Mouse (Mus musculus) MEL (cell line): ENCODE measurements around the gene Gabrr2. TPM values are rescaled to one million over a fixed set of nuclear protein-coding genes. Genes with fewer than 3 reads are reported as not detected.

Experiments
- DNase-seq: peaks from one replicate; pipeline ENCODE4 v3.0.0; 2011; ENCODE audit warnings: low read depth, low spot score
- H3K27ac ChIP-seq: 2 replicates; pipeline ENCODE4 v1.5.1; 2012; ENCODE audit warnings: low read depth, mild to moderate bottlenecking, control low read depth, low read length, moderate library complexity; ENCODE audit not compliant: control insufficient read depth
- H3K27me3 ChIP-seq, 2 experiments: fragments of 150-350 bp in 1 of 2; sonication (generic) in 1 of 2; 2 replicates each; pipeline ENCODE4 v1.6.1; 2012; ENCODE audit warnings: low read length in 2 of 2, mild to moderate bottlenecking in 2 of 2, improper control_type of control experiment in 1 of 2, moderate library complexity in 1 of 2; ENCODE audit not compliant: insufficient read depth in 2 of 2, control insufficient read depth in 1 of 2
- H3K36me3 ChIP-seq, 2 experiments: 2 replicates each; pipeline ENCODE4 v1.6.1; 2012 to 2014; ENCODE audit warnings: low read length in 2 of 2, improper control_type of control experiment in 1 of 2, inconsistent platforms in 1 of 2, mild to moderate bottlenecking in 1 of 2; ENCODE audit not compliant: insufficient read depth in 2 of 2, control insufficient read depth in 1 of 2
- H3K4me1 ChIP-seq, 2 experiments: fragments of 150-350 bp in 1 of 2; sonication (generic) in 1 of 2; 2 replicates each; pipeline ENCODE4 v1.6.1; 2012; ENCODE audit warnings: low read length in 2 of 2, improper control_type of control experiment in 1 of 2, mild to moderate bottlenecking in 1 of 2; ENCODE audit not compliant: insufficient read depth in 2 of 2, control insufficient read depth in 1 of 2
- H3K4me3 ChIP-seq, 2 experiments: fragments of 150-350 bp in 1 of 2; sonication (generic) in 1 of 2; 2 replicates each; pipeline ENCODE4 v1.5.1; 2012; ENCODE audit warnings: low read depth in 2 of 2, low read length in 2 of 2, mild to moderate bottlenecking in 2 of 2, moderate library complexity in 2 of 2, control low read depth in 1 of 2, improper control_type of control experiment in 1 of 2; ENCODE audit not compliant: control insufficient read depth in 1 of 2, insufficient read depth in 1 of 2
- H3K79me2 ChIP-seq: 2 replicates; pipeline ENCODE4 v1.6.1; 2012; ENCODE audit warnings: mild to moderate bottlenecking, low read length, moderate library complexity; ENCODE audit not compliant: control insufficient read depth, poor library complexity, insufficient read depth
- H3K9ac ChIP-seq: 2 replicates; pipeline ENCODE4 v1.6.1; 2012; ENCODE audit warnings: low read depth, mild to moderate bottlenecking, control low read depth, low read length, moderate library complexity; ENCODE audit not compliant: control insufficient read depth, poor library complexity, severe bottlenecking
- H3K9me3 ChIP-seq: fragments of 150-350 bp; sonication (generic); replicated peaks from 2 replicates; pipeline ENCODE4 v1.6.1; 2012; ENCODE audit warnings: mild to moderate bottlenecking, low read length, improper control_type of control experiment, moderate library complexity; ENCODE audit not compliant: insufficient read depth
- CHD1 ChIP-seq: IDR thresholded peaks from 2 replicates; pipeline ENCODE4 v1.6.1; 2012; ENCODE audit warnings: low read depth, mild to moderate bottlenecking, inconsistent platforms, low read length, improper control_type of control experiment
- CHD2 ChIP-seq: IDR thresholded peaks from 2 replicates; pipeline ENCODE4 v1.6.1; 2011; ENCODE audit warnings: low read length, improper control_type of control experiment
- CTCF ChIP-seq, 3 experiments: IDR thresholded peaks in 2 of 3; conservative IDR thresholded peaks in 1 of 3; 2 replicates each; pipeline ENCODE4 v1.5.1; 2011 to 2012; ENCODE audit warnings: low read length in 3 of 3, low read depth in 2 of 3, mild to moderate bottlenecking in 2 of 3, improper control_type of control experiment in 1 of 3, inconsistent platforms in 1 of 3, mixed read lengths in 1 of 3, moderate library complexity in 1 of 3; ENCODE audit not compliant: control insufficient read depth in 1 of 3, insufficient read depth in 1 of 3, poor library complexity in 1 of 3, severe bottlenecking in 1 of 3
- E2F4 ChIP-seq: IDR thresholded peaks from 2 replicates; pipeline ENCODE4 v1.6.1; 2011; ENCODE audit warnings: low read depth, low read length, improper control_type of control experiment, borderline replicate concordance
- ELF1 ChIP-seq: IDR thresholded peaks from 2 replicates; pipeline ENCODE4 v1.6.1; 2014; ENCODE audit warnings: low read depth, mild to moderate bottlenecking, inconsistent platforms, low read length, improper control_type of control experiment, moderate library complexity
- EP300 ChIP-seq, 2 experiments: IDR thresholded peaks; 2 replicates each; pipeline ENCODE4 v1.6.1; 2011; ENCODE audit warnings: improper control_type of control experiment in 2 of 2, low read length in 2 of 2, low read depth in 1 of 2, mild to moderate bottlenecking in 1 of 2
- ETS1 ChIP-seq: IDR thresholded peaks from 2 replicates; pipeline ENCODE4 v1.6.1; 2012; ENCODE audit warnings: low read depth, mild to moderate bottlenecking, inconsistent platforms, low read length, improper control_type of control experiment, moderate library complexity
- GATA1 ChIP-seq: IDR thresholded peaks from 2 replicates; pipeline ENCODE4 v1.6.1; 2011; ENCODE audit warnings: low read depth, low read length, improper control_type of control experiment
- KAT2A ChIP-seq: conservative IDR thresholded peaks from 2 replicates; pipeline ENCODE4 v1.6.1; 2012; ENCODE audit warnings: low read depth, low read length, improper control_type of control experiment, inconsistent platforms
- MAFK ChIP-seq: IDR thresholded peaks from 2 replicates; pipeline ENCODE4 v1.6.1; 2011; ENCODE audit warnings: low read depth, mild to moderate bottlenecking, low read length, improper control_type of control experiment, borderline replicate concordance
- MAZ ChIP-seq: IDR thresholded peaks from 2 replicates; pipeline ENCODE4 v1.6.1; 2012; ENCODE audit warnings: low read depth, mild to moderate bottlenecking, inconsistent platforms, low read length, improper control_type of control experiment
- MEF2A ChIP-seq: IDR thresholded peaks from 2 replicates; pipeline ENCODE4 v1.6.1; 2014; ENCODE audit warnings: low read depth, mild to moderate bottlenecking, inconsistent platforms, low read length, improper control_type of control experiment; ENCODE audit not compliant: poor library complexity, insufficient replicate concordance, severe bottlenecking; ENCODE audit errors: extremely low read depth
- MXI1 ChIP-seq: IDR thresholded peaks from 2 replicates; pipeline ENCODE4 v1.6.1; 2011; ENCODE audit warnings: mild to moderate bottlenecking, low read depth, low read length, improper control_type of control experiment
- MYB ChIP-seq: IDR thresholded peaks from 2 replicates; pipeline ENCODE4 v1.6.1; 2011; ENCODE audit warnings: mild to moderate bottlenecking, low read depth, low read length, improper control_type of control experiment
- MYC ChIP-seq: IDR thresholded peaks from 2 replicates; pipeline ENCODE4 v1.6.1; 2011; ENCODE audit warnings: low read depth, mild to moderate bottlenecking, low read length, improper control_type of control experiment, moderate library complexity
- NRF1 ChIP-seq: IDR thresholded peaks from 2 replicates; pipeline ENCODE4 v1.6.1; 2014; ENCODE audit warnings: low read depth, mild to moderate bottlenecking, inconsistent platforms, low read length, improper control_type of control experiment, moderate library complexity; ENCODE audit not compliant: poor library complexity, insufficient read depth, severe bottlenecking
- POLR2A ChIP-seq, 2 experiments: IDR thresholded peaks; 2 replicates each; pipeline ENCODE4 v1.6.1; 2011 to 2012; ENCODE audit warnings: low read length in 2 of 2, mild to moderate bottlenecking in 2 of 2, control low read depth in 1 of 2, improper control_type of control experiment in 1 of 2, low read depth in 1 of 2, moderate library complexity in 1 of 2; ENCODE audit not compliant: control insufficient read depth in 1 of 2, insufficient read depth in 1 of 2, poor library complexity in 1 of 2
- POLR2AphosphoS2 ChIP-seq: IDR thresholded peaks from 2 replicates; pipeline ENCODE4 v1.6.1; 2011; ENCODE audit warnings: low read length, improper control_type of control experiment
- POLR2AphosphoS5 ChIP-seq: IDR thresholded peaks from 2 replicates; pipeline ENCODE4 v1.6.1; 2012; ENCODE audit warnings: low read depth, borderline replicate concordance, mild to moderate bottlenecking, inconsistent platforms, low read length, moderate library complexity, mixed read lengths
- RAD21 ChIP-seq: IDR thresholded peaks from 2 replicates; pipeline ENCODE4 v1.6.1; 2011; ENCODE audit warnings: mild to moderate bottlenecking, low read depth, low read length, improper control_type of control experiment
- SIN3A ChIP-seq: IDR thresholded peaks from 2 replicates; pipeline ENCODE4 v1.6.1; 2012; ENCODE audit warnings: low read length, improper control_type of control experiment, inconsistent platforms
- SMC3 ChIP-seq: IDR thresholded peaks from 2 replicates; pipeline ENCODE4 v1.6.1; 2011; ENCODE audit warnings: low read depth, low read length, improper control_type of control experiment
- TAL1 ChIP-seq: IDR thresholded peaks from 2 replicates; pipeline ENCODE4 v1.6.1; 2012; ENCODE audit warnings: mild to moderate bottlenecking, inconsistent platforms, low read length, moderate library complexity, mixed read lengths
- TBP ChIP-seq: IDR thresholded peaks from 2 replicates; pipeline ENCODE4 v1.8.0; 2011; ENCODE audit warnings: low read depth, low read length, improper control_type of control experiment
- UBTF ChIP-seq: IDR thresholded peaks from 2 replicates; pipeline ENCODE4 v1.6.1; 2012; ENCODE audit warnings: low read depth, mild to moderate bottlenecking, inconsistent platforms, low read length, improper control_type of control experiment, moderate library complexity, borderline replicate concordance; ENCODE audit not compliant: insufficient read depth
- USF1 ChIP-seq: IDR thresholded peaks from 2 replicates; pipeline ENCODE4 v1.6.1; 2014; ENCODE audit warnings: low read depth, mild to moderate bottlenecking, inconsistent platforms, low read length, improper control_type of control experiment, moderate library complexity
- ZC3H11A ChIP-seq: IDR thresholded peaks from 2 replicates; pipeline ENCODE4 v1.6.1; 2012; ENCODE audit warnings: low read depth, mild to moderate bottlenecking, inconsistent platforms, low read length, improper control_type of control experiment
- ZKSCAN1 ChIP-seq: IDR thresholded peaks from 2 replicates; pipeline ENCODE4 v1.6.1; 2012; ENCODE audit warnings: low read depth, mild to moderate bottlenecking, inconsistent platforms, low read length, improper control_type of control experiment, moderate library complexity
- ZNF384 ChIP-seq: IDR thresholded peaks from 2 replicates; pipeline ENCODE4 v1.6.1; 2012; ENCODE audit warnings: low read depth, mild to moderate bottlenecking, inconsistent platforms, low read length, improper control_type of control experiment
- polyA plus RNA-seq, 2 experiments: library from polyadenylated mRNA; stranded (reverse) in 1 of 2; unstranded in 1 of 2; fragments of >175 nt in 1 of 2; fragments of >200 nt in 1 of 2; gene quantifications; 2 replicates each; pipeline versions ENCODE4 v1.2.1 to v1.2.4; 2012; ENCODE audit warnings: low replicate concordance in 2 of 2, low read depth in 1 of 2; ENCODE audit not compliant: insufficient read length in 2 of 2, insufficient read depth in 1 of 2, missing spikeins in 1 of 2
- total RNA-seq: library from RNA; depleted of rRNA; stranded (reverse); fragments of 300-350 nt; gene quantifications from 2 replicates; pipeline ENCODE4 v1.2.3, GENCODE M21; 2012

Gabrr2 gene
- total and polyA plus RNA-seq, 3 experiments: 0.11 to 0.12 TPM; not detected in 1

DNA sequence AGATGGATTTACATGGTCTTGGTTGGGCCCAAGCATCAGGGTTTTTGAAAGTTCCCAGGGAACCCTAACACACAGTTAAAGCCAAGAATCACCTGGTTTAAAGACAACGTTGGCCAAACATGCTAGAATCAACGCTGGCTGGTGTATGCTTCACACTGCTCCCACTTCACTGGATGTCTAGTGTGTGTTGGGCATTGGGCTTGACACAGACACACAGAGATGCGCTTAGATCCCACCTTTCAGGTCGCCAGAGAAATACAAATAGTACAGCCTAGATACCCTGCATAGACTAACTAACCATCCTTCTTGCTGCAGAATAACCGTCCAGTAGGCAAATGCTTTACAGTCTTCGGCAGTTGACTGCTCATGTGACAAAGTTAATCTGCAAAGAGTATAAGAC is 7.5 kb downstream of the Gabrr2 start:
- TF ChIP-seq MXI1: no peak
- TF ChIP-seq ELF1: no peak
- TF ChIP-seq SMC3: no peak
- no peak for TF ChIP-seq UBTF
- no peak for TF ChIP-seq NRF1
- no peak for TF ChIP-seq RAD21
- TF ChIP-seq TAL1: no peak
- TF ChIP-seq MAFK: no peak
- no peak for TF ChIP-seq EP300 (IDR thresholded peaks at IDR 0.05; ENCODE audit: low read depth in 1 of 2, low read length in 2 of 2)
- no peak for TF ChIP-seq MYC
- no peak for TF ChIP-seq ETS1
- no peak for TF ChIP-seq USF1
- TF ChIP-seq ZNF384: no peak
- no peak for TF ChIP-seq CHD1
- no peak for TF ChIP-seq MEF2A
- TF ChIP-seq ZKSCAN1: no peak
- TF ChIP-seq POLR2A (IDR thresholded peaks at IDR 0.05; ENCODE audit: control insufficient read depth in 1 of 2, insufficient read depth in 1 of 2, low read depth in 1 of 2, low read length in 2 of 2, poor library complexity in 1 of 2): no peak
- H3K4me3 ChIP-seq: no peak overlapping the region
- no peak for DNase-seq
- peaks cover 0 to 2% of the 10 kb centered on the region in 2 experiments; a peak in 1 of 4 replicates for H3K36me3 ChIP-seq
- no peak overlapping the region for H3K27ac ChIP-seq
- peaks cover 0 to 4% of the 10 kb centered on the region in 2 experiments; a peak in 1 of 4 replicates for H3K4me1 ChIP-seq
- no peaks in the 10 kb centered on the region for H3K9me3 ChIP-seq
- H3K79me2 ChIP-seq: no peaks in the 10 kb centered on the region
- H3K9ac ChIP-seq: no peak overlapping the region
- no peaks in the 10 kb centered on the region for H3K27me3 ChIP-seq

DNA sequence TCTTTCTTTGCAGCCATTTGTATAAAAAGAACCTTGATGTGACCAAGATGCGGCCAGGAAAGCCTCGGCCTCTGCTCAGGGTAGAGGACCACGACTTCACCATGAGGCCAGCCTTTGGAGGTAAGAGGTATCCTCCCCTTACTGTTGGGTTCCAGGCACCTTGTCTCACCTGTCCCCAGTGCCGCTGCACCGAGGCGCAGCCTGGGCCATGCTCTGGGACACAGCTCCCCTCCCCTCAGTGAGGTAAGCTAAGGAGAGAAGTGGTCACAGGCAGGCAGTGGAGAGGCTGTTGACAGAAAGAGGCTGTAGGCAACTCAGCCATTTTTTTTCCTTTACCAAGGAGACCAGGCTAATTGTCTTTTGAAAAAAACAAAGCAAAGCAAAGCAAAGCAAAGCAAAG is 8.5 kb downstream of the Gabrr2 start:
- H3K9ac ChIP-seq: no peak overlapping the region
- H3K27me3 ChIP-seq: no peaks in the 10 kb centered on the region
- H3K36me3 ChIP-seq: peaks cover 0 to 2% of the 10 kb centered on the region in 2 experiments; a peak in 1 of 4 replicates
- DNase-seq: no peak
- H3K4me3 ChIP-seq: no peak overlapping the region
- H3K79me2 ChIP-seq: no peaks in the 10 kb centered on the region
- no peak overlapping the region for H3K27ac ChIP-seq
- H3K4me1 ChIP-seq: peaks cover 0 to 4% of the 10 kb centered on the region in 2 experiments; a peak in 1 of 4 replicates
- no peaks in the 10 kb centered on the region for H3K9me3 ChIP-seq
- TF ChIP-seq SMC3 (no peak), POLR2AphosphoS5 (no peak), CHD2 (no peak), USF1 (no peak), ETS1 (no peak), NRF1 (no peak), CTCF (IDR thresholded peaks at IDR 0.05 in 2 of 3, conservative IDR thresholded peaks at IDR 0.05 in 1 of 3; ENCODE audit: control insufficient read depth in 1 of 3, insufficient read depth in 1 of 3, low read depth in 2 of 3, low read length in 3 of 3, poor library complexity in 1 of 3, severe bottlenecking in 1 of 3) (no peak), ELF1 (no peak), MYB (no peak), MAZ (no peak), ZNF384 (no peak), SIN3A (no peak), GATA1 (no peak), CHD1 (no peak), MEF2A (no peak), ZC3H11A (no peak), KAT2A (no peak), E2F4 (no peak), POLR2AphosphoS2 (no peak), TBP (no peak)
